Mouse (Mus musculus) spleen, adult 18-20 months (tissue): ENCODE results near the gene Rab11b.

Experiments used
- DNase-seq, 2 experiments: peaks; one replicate each; pipeline ENCODE4 v3.0.0; 2022; ENCODE audit warnings: mixed read lengths in 2 of 2

Gene Rab11b

GRCm38 (mm10) chr17:33760255-33761165, at the start of gene Rab11b:
Gene Rab11b, minus strand, starts transcription at chr17:33760530.
- DNase-seq = peak; percentile 99

GRCm38 (mm10) chr17:33808192-33808591, 47.9 kb upstream of the Rab11b start:
- DNase-seq = no peak

GRCm38 (mm10) chr17:33807181-33807888, 47.0 kb upstream of the Rab11b start:
- no peak for DNase-seq

- DNase-seq = no peak
Observed at GRCm38 (mm10) chr17:33804745-33805144, 44.4 kb upstream of the Rab11b start.

GRCm38 (mm10) chr17:33804205-33804604, 43.9 kb upstream of the Rab11b start:
- no peak for DNase-seq

DNA sequence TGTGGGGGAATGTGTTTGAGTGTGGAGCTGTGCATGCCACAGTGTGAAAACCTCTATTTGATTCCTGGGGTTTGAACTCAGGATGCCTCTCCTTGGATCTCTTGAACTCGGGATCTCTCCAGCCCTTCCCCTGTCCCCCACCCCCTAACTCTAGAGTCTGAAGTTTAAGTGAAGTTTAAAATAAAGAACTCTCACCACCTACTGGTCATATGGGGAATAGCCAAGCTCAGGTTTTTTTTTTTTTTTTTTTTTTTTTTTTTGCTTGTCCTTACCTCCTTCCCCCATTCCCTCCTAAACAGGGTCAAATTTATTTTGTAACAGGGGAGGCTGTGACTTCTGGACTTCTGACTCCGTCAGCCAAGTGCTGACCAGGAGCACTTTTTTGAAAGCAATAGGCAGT, 41.9 kb upstream of the Rab11b start:
- DNase-seq = no peak

DNA sequence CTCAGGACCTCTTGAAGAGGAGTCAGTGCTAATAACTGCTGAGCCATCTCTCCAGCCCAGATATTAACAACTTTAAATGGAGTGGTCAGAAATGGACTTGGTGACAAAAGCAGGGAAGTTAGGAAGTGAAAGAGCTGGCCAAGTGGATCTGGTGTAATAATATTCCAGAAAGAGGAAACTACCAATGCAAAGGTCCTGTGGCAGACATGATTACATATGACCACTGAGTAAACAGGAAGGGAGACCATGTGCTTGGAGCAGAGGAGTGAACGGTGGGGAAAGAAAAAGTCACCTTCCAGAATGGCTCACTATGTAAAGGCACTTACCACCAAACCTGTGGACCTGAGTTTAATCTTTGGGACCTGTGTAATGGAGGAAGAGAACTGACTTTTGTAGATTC, 38.9 kb upstream of the Rab11b start:
- DNase-seq = no peak

DNA sequence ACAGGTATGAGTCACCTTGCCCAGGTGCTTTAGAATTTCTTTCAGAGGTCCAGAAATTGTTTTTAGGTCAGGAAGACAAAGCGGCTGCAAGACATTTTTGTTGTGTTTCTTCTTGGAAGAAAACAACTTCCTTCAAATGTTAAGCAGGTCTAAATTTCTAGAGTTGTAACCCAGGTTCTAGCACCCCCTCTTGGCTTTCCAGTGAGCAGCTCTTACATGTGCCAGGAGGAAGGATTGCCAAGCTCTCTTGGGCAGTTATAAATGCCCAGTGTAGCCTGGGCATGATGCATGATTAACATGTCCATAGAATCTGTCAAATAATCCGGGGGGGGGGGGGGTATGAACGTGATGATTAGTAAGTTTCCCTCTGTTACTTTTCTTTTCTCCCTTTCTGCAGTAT, 38.0 kb upstream of the Rab11b start:
- DNase-seq = no peak

- no peak for DNase-seq
Observed at GRCm38 (mm10) chr17:33788732-33789131, 28.4 kb upstream of the Rab11b start.

DNA sequence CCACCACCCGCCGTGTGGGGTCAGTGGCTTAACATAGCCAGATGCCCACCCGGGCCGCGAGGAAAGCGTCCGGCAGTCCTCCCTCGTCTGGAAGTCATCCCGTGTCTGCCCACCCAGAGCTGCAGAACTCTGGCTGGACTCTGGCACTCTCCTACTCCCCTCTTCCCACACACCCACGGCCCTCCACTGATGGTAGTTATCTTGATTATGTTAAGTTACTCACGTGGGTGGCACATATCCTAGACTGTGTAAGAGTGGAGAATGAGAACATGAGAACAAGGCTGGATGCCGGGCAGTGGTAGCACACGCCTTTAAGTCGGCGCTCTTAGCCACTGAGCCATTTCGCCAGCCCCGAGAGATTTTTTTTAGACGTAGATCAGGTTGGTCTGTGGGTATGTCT, 26.0 kb upstream of the Rab11b start:
- no peak for DNase-seq

DNA sequence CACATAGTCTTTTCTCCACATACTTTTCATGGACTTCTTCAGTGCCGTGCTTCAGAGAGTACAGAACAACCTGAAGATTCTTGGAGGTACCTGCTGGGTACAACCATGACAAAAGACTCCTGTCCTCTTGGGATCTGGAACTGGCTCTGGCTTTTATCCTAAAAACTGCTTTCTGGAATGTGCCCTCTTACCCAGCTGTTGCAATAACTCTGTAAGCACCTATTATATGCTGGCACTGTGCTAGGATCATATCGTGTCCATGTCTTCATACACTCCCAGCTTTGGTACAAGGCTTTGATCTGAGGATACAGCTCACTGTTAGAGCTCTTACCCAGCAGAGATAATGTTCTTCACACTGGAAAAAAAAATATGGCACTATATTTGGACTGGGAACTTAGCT, 24.6 kb upstream of the Rab11b start:
- no peak for DNase-seq

DNA sequence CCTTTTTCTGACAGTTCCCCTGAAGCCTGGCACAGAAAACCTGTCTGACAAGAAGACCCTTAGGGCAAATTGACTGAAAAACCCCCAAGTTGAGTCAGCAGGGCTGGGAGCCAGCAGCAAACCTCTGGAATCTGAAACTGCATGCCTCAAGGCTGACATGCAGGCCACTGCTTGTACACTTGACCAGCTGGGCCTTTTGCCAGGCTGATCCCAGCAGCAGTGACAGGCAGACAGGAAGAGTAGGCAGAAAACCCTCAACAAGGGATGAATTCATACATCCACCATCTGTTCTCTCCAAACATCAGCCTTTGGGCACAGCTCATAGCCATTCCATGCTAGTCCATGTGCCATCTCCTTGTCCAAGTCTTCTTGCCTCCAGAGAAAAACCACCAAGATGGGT, 23.1 kb upstream of the Rab11b start:
- peak in 1 of 2 experiments; percentile 29 for DNase-seq

DNA sequence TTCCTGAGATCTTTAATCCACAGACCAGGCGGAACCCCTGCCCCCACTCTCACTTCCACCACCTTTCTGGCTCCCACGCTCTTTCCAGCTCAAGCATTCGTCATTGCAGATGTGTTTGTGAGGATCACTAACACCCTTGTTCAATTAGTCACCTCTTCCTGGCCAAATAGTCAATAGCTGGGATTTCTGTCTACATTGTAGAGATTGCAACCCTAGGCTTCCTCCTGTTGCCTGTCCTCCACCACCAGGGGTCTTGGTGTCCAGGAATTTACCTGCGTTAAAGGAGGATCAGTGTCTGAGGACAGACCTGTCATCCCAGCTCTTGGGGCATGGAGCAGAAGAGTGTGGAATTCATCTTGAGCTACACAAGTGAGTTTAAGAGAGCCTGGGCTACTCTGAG, 21.7 kb upstream of the Rab11b start:
- DNase-seq = no peak

- peak; percentile 54 to 65 for DNase-seq
Observed at GRCm38 (mm10) chr17:33781124-33781977, 21.0 kb upstream of the Rab11b start, which contains the start of gene Angptl4. Gene Angptl4, minus strand, starts transcription at chr17:33781830.

GRCm38 (mm10) chr17:33780431-33780830, 20.1 kb upstream of the Rab11b start:
- DNase-seq = no peak

- DNase-seq = no peak
Observed at GRCm38 (mm10) chr17:33779967-33780295, 19.6 kb upstream of the Rab11b start.

DNA sequence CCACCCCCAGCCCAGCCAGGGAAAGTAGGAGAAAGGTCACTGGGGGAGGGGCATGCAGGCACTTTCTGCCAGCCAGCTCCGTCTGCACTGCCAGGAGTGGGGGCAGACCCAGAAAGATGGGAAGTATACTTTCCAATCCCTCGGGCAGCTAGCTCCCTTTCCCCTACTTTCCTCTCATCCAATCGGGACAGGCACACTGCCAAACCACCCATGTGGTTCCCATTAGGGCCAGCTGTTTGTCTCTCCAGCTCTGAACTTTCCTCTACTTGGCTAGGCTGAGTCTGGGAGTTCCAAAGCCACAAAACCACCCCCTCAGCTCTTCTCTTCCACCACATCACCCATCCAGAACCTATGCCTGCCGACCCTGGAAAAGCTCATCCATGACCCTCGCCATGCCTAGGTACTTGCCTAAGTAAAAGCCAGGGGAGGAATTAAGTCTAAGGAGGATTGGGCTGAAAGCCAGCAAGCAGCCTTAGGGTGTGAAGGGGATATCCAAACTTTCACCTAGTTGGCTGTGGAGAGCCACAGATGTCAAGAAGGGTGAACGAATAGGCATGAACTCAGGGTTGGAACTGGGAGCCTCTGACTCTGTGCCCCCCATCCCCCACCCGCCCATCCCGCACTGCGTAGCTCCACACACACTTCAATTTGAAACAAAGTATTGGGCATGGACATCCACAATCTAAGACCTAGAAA, 19.1 kb upstream of the Rab11b start:
- DNase-seq = peak; percentile 33 to 43

DNA sequence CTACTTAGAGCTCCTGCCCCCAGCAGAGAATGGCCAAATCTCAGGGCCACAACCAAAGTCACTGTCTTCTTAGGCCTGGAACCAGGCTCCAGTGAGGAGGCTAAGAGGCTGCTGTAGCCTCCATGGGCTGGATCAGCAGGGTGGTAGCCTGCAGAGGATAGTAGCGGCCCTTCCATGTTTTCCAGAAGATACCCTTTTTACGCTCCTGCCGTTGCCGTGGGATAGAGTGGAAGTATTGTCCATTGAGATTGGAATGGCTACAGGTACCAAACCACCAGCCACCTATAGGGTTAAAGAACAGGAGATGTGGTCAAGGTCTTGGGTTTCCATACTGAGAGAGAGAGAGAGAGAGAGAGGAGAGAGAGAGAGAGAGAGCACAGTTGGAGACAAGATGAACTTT, 15.0 kb upstream of the Rab11b start:
- no peak for DNase-seq

GRCm38 (mm10) chr17:33774573-33775155, 14.3 kb upstream of the Rab11b start:
- no peak for DNase-seq

- no peak for DNase-seq
Observed at GRCm38 (mm10) chr17:33773871-33774572, 13.7 kb upstream of the Rab11b start.

DNA sequence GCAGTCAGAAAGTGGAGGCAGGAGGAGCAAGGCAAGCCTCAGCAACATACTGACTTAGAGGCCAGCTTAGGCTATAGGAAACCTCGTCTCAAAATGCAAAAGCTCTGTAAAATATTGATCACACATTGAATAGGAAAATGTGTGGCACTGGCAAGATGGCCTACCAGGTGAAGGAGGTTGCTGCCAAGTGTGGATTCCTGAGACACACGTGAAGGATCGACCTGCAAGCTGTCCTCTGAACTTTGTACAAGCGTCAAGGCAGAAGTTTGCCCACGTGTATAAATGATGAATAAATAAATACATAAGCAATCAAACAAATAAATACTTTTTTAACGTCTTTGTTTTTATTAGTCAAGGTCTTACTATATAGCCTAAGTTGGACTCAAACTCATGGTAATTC, 13.1 kb upstream of the Rab11b start:
- DNase-seq = no peak

DNA sequence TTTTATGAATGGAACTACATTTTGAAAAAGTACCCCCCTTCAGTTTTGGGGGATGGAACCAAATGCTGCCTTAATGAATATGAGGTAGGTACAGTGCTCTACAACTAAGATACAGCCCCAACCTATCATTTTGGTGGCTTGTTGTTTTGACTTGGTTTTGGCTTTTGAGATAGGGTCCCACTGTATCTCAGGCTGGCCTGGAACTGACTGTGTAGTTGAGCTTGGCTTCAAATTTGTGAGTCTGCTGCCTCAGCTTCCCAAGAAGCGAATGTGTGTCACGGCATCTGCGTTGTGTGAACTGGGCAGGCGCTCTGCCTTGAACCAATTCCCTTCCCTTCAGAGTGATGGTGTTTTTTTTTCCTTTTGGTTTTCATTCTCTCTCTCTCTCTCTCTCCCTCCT, 11.3 kb upstream of the Rab11b start:
- no peak for DNase-seq
